Mouse (Mus musculus) bone marrow macrophage, adult 2 months (primary cell): ENCODE results near the gene Bpifa2.

Experiments
- CTCF ChIP-seq: IDR thresholded peaks from 2 replicates; pipeline ENCODE4 v1.5.1; 2012; ENCODE audit warnings: low read depth, mild to moderate bottlenecking, low read length, moderate library complexity
- POLR2A ChIP-seq: IDR thresholded peaks from 2 replicates; pipeline ENCODE4 v1.6.1; 2012; ENCODE audit warnings: mild to moderate bottlenecking, low read depth, low read length, borderline replicate concordance

DNA sequence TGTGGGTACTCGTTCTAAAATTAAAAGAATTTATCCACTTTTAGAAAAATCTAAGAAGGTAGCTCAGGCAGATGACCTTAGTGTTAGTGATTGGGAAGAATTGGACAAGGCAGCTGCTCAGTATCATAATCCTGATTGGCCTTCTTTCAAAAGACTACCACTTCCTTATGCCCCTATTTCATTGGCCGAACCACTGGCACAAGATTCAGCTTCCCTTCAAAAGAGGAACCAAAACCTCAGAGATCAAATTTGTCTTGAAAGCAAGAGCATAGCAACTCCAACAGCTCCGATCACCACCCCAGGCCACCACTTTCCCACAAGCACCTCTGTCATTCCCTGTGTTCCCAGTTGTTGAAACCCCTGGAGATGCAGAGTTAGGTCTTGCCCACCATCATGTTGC is 36.7 kb downstream of the Bpifa2 start:
- TF ChIP-seq CTCF (no peak), POLR2A (no peak)
